Mouse (Mus musculus) stomach, embryonic 16.5 days (tissue): ENCODE measurements around the gene Drd1. TPM values are rescaled to one million over a fixed set of nuclear protein-coding genes. Genes with fewer than 3 reads are reported as not detected.

Source experiments
- ATAC-seq: fragments of 200-750 bp; cut with Nextera tagmentation; 2 replicates; pipeline ENCODE4 v1.8.0; 2017; ENCODE audit warnings: moderate number of reproducible peaks, moderate TSS enrichment; ENCODE audit not compliant: insufficient read depth, low FRiP score
- H3K27ac ChIP-seq: fragments of 300-500 bp; sonication (generic); 2 replicates; pipeline ENCODE4 v1.5.1; 2014; ENCODE audit warnings: low read length
- H3K27me3 ChIP-seq: fragments of 300-500 bp; sonication (generic); 2 replicates; pipeline ENCODE4 v1.6.1; 2014; ENCODE audit warnings: low read length, control low read depth, mixed read lengths; ENCODE audit not compliant: control insufficient read depth, insufficient read depth
- H3K36me3 ChIP-seq: fragments of 300-500 bp; sonication (generic); 2 replicates; pipeline ENCODE4 v1.6.1; 2014; ENCODE audit warnings: low read length; ENCODE audit not compliant: control insufficient read depth, insufficient read depth
- H3K4me1 ChIP-seq: fragments of 300-500 bp; sonication (generic); 2 replicates; pipeline ENCODE4 v1.6.1; 2014; ENCODE audit warnings: low read length, control low read depth, mixed read lengths; ENCODE audit not compliant: control insufficient read depth, insufficient read depth
- H3K4me2 ChIP-seq: fragments of 300-500 bp; sonication (generic); 2 replicates; pipeline ENCODE4 v1.6.1; 2014; ENCODE audit warnings: low read depth, low read length, mixed read lengths
- H3K4me3 ChIP-seq: fragments of 300-500 bp; sonication (generic); replicated peaks from 2 replicates; pipeline ENCODE4 v1.5.1; 2014; ENCODE audit warnings: mild to moderate bottlenecking, low read length
- H3K9ac ChIP-seq: fragments of 300-500 bp; sonication (generic); 2 replicates; pipeline ENCODE4 v1.6.1; 2014; ENCODE audit warnings: low read length
- H3K9me3 ChIP-seq: fragments of 300-500 bp; sonication (generic); replicated peaks from 2 replicates; pipeline ENCODE4 v1.6.1; 2016; ENCODE audit warnings: low read length, control low read depth; ENCODE audit not compliant: control insufficient read depth
- WGBS: fragments of 180-500 bp; shearing (Covaris S2); extraction: QIAGEN DNeasy Blood & Tissue Kit; methylation state at CpG from one replicate; pipeline ENCODE4 v1.1.7; 2014; 5-methylcytosine and 5-hydroxymethylcytosine counted together
- polyA plus RNA-seq: library from polyadenylated mRNA; unstranded; fragments of >200 nt; fragmentation: Nextera tagmentation; extraction: Ambion mirVana; gene quantifications from 2 replicates; pipeline ENCODE4 v1.2.1, GENCODE M21; 2015

The Drd1 gene
- polyA plus RNA-seq, result 0.49 and 0.55 TPM in 2 replicates

DNA sequence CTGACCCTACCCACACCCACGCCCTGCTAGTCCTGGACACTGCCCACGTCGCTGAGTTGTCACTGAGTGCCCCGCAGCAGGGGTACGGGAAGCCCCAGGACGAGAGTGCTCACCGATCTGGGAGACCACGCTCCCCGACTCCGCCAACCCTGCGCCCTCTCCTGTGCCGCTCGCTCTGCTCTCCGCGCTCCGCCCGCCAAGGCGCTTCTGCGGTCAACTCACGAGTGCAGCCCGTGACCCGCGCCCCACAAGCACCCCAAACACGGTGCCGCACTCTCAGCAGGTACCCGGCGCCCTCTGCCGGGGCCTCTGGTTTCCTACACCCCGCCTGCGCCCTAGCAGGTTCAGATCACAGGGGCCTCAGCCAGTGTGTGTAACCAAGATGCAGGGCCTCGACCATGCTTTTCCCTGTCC is at the start of gene Drd1:
Gene Drd1, minus strand, starts transcription at position 258 of the 414 bp plus-strand sequence.
- peak; percentile 58; the same call in 1 of the 2 replicates for ATAC-seq
- under 1% methylated on average over 31 of the region's 31 CpGs for WGBS

GRCm38 (mm10) chr13:54103866-54104265 is 48.4 kb upstream of the Drd1 start:
- H3K36me3 ChIP-seq, result 0 out of 2 replicates have a peak, but pooled peaks cover 4% of the 10 kb centered on the region
- H3K4me2 ChIP-seq, result no peak overlapping the region
- H3K27me3 ChIP-seq, result no peaks in the 10 kb centered on the region
- no peaks in the 10 kb centered on the region for H3K9me3 ChIP-seq
- no peak overlapping the region for H3K4me3 ChIP-seq
- H3K4me1 ChIP-seq, result peaks cover 11% of the 10 kb centered on the region
- no peak overlapping the region for H3K27ac ChIP-seq
- no peak overlapping the region for H3K9ac ChIP-seq
- 81% methylated on average over 10 of the region's 10 CpGs for WGBS
- no peak for ATAC-seq

More for the DNA sequence above, at the start of gene Drd1:
- Histone ChIP-seq H3K27me3 (peaks cover 24% of the 10 kb centered on the region), H3K9me3 (no peaks in the 10 kb centered on the region), H3K4me1 (peaks cover 6% of the 10 kb centered on the region; the same call in 1 of the 2 replicates), H3K9ac (peak within 1 kb of the TSS; percentile 63), H3K4me3 (peak within 1 kb of the TSS; percentile 50), H3K36me3 (no peaks in the 10 kb centered on the region), H3K27ac (no peak within 1 kb of the TSS), H3K4me2 (peak within 1 kb of the TSS; percentile 90)

DNA sequence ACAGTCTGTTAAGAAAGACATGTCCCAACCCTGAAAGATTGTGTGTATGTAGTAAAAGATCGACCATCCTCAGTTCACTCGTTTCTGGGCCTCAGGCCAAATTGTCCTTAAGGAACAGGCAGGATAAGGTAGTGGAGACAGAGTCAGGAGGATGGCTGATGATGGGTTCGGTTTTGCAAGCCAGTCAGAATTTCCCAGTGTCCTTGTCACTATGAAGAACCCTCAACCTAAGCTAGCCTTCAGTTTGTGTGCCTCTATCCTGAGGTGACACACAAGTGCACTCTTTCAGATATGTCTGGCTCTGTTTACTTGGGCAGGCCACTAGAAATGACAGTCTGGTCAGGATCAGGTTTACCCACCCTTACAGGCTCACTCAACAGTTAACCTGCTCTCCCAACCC is 47.8 kb upstream of the Drd1 start:
- H3K4me3 ChIP-seq, result no peak overlapping the region
- H3K27me3 ChIP-seq, result no peaks in the 10 kb centered on the region
- WGBS, result 81% methylated on average over 3 of the region's 3 CpGs
- ATAC-seq, result no peak
- H3K27ac ChIP-seq, result no peak overlapping the region
- peaks cover 11% of the 10 kb centered on the region for H3K4me1 ChIP-seq
- H3K9me3 ChIP-seq, result no peaks in the 10 kb centered on the region
- no peak overlapping the region for H3K9ac ChIP-seq
- H3K36me3 ChIP-seq, result 0 out of 2 replicates have a peak, but pooled peaks cover 4% of the 10 kb centered on the region
- no peak overlapping the region for H3K4me2 ChIP-seq

DNA sequence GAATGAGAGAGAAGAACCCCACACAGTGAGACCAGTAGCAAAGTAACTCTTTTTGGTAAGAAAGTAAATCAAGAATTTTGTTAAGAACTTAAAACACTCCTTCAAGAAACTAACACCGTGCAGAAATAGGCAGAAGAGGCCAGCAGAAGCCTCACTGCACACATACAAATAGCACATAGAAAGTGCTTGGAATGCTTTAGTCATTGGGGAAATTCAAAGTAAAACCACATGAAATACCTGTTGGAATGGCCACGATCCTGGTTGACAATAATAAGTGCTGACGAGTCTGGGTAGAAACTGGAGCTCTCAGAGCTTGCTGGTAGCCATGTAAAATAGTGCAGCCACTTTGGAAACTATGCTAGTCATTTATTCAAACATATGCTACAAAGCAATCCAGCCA is 46.6 kb upstream of the Drd1 start:
- Histone ChIP-seq H3K4me2 (no peak overlapping the region), H3K27me3 (no peaks in the 10 kb centered on the region), H3K9me3 (no peaks in the 10 kb centered on the region), H3K9ac (no peak overlapping the region), H3K27ac (no peak overlapping the region), H3K4me3 (no peak overlapping the region), H3K4me1 (peaks cover 11% of the 10 kb centered on the region), H3K36me3 (no peaks in the 10 kb centered on the region)
- 91% methylated on average over 3 of the region's 3 CpGs for WGBS
- ATAC-seq, result no peak

DNA sequence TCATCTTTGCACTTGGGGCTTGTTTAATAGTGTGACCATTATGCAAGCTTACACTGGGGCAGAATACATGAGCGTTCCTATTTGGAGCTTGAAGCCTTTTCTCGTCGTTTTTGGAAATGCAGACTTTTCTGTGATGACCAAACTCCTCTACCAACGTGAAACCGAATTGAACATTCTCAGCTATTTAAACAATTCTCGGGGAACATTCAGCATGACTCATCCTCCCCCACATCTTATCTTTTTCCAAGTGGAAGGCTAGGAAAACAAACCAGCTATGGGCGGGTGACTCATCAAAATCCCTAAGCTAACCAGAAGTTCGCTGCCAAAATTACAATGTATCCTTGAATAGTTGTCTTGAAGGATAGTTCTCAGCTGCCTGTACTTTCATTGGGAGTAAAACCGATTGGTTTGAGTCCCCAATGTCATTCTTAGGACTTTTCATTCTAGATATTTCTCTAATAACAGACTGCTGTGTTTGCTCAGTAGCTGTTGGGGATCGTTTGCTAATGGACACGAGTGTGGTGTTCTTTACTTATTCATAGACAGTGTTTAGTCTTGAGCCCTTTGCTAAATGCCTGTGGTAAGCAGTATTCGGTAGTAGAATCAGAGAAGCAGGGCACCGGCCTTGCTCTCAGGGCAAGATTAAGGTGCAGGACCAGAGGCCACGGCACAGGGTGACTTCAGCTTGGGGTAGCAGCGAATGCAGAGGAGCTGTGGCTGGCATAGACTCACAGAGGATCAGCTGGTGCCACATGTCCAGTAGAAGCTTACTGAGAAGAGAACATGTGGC is 45.7 kb upstream of the Drd1 start:
- no peak overlapping the region for H3K4me3 ChIP-seq
- no peaks in the 10 kb centered on the region for H3K9me3 ChIP-seq
- H3K36me3 ChIP-seq, result 0 out of 2 replicates have a peak, but pooled peaks cover under 1% of the 10 kb centered on the region
- no peak overlapping the region for H3K4me2 ChIP-seq
- no peaks in the 10 kb centered on the region for H3K27me3 ChIP-seq
- ATAC-seq, result no peak
- peak overlapping the region; percentile 51; the same call in 1 of the 2 replicates for H3K27ac ChIP-seq
- H3K9ac ChIP-seq, result no peak overlapping the region
- WGBS, result 62% methylated on average over 15 of the region's 15 CpGs
- peaks cover 11% of the 10 kb centered on the region for H3K4me1 ChIP-seq

DNA sequence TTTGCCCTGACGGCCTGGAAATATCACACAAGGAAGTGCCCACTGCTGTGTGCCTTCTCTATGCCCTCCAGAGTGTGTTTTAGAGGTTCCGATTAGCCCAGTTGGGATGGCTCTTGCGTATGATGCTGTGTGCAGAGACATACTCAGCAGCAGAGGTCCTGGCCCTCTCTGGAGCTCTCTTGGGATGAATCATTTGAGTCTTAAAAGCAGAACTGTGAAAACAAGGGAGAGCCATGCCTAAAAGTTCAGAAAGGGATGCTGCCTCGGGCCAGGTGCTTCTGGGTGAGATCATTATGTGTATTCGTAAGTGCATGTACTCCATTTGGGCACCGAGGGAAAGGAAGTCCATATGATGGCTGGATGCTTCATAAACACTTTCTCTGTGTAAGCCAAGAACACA is 42.3 kb upstream of the Drd1 start:
- Histone ChIP-seq H3K27ac (no peak overlapping the region), H3K36me3 (peaks cover 13% of the 10 kb centered on the region; the same call in 1 of the 2 replicates), H3K9me3 (no peaks in the 10 kb centered on the region), H3K4me3 (no peak overlapping the region), H3K4me2 (no peak overlapping the region), H3K27me3 (no peaks in the 10 kb centered on the region), H3K4me1 (peaks cover 11% of the 10 kb centered on the region), H3K9ac (no peak overlapping the region)
- WGBS, result 90% methylated on average over 6 of the region's 6 CpGs
- ATAC-seq, result no peak

DNA sequence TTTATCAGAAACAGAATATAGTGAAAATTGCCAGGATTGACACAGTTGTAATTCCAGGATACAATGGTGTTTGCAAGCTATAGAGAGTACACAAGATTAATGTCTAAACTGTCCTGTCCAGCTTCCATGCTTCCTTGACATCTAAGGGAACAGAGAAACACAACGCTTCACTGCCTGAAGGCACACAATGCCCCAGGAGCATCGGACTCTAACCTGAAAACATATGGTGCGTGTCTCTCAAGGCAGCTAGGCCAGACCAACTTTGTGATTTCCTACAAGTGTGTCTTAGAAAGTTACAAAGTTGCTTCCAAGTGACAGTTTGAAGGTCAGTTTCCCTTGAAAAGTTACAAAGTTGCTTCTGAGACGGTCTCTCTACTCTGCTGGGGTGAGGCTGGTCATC is 41.7 kb upstream of the Drd1 start:
- no peak for ATAC-seq
- H3K27me3 ChIP-seq, result no peaks in the 10 kb centered on the region
- WGBS, result 94% methylated on average over 4 of the region's 4 CpGs
- H3K4me1 ChIP-seq, result peaks cover 11% of the 10 kb centered on the region
- H3K9ac ChIP-seq, result no peak overlapping the region
- no peak overlapping the region for H3K27ac ChIP-seq
- H3K4me3 ChIP-seq, result no peak overlapping the region
- H3K36me3 ChIP-seq, result peaks cover 13% of the 10 kb centered on the region; the same call in 1 of the 2 replicates
- no peak overlapping the region for H3K4me2 ChIP-seq
- H3K9me3 ChIP-seq, result no peaks in the 10 kb centered on the region

GRCm38 (mm10) chr13:54095721-54096120 is 40.2 kb upstream of the Drd1 start:
- Histone ChIP-seq H3K4me1 (peaks cover 3% of the 10 kb centered on the region), H3K36me3 (peaks cover 19% of the 10 kb centered on the region; the same call in 1 of the 2 replicates), H3K4me2 (no peak overlapping the region), H3K27me3 (no peaks in the 10 kb centered on the region), H3K4me3 (no peak overlapping the region), H3K9ac (no peak overlapping the region), H3K27ac (no peak overlapping the region), H3K9me3 (no peaks in the 10 kb centered on the region)
- no peak for ATAC-seq
- 85% methylated on average over 8 of the region's 8 CpGs for WGBS

GRCm38 (mm10) chr13:54094963-54095362 is 39.5 kb upstream of the Drd1 start:
- Histone ChIP-seq H3K9ac (no peak overlapping the region), H3K4me1 (no peaks in the 10 kb centered on the region), H3K4me3 (no peak overlapping the region), H3K27me3 (no peaks in the 10 kb centered on the region), H3K36me3 (peaks cover 19% of the 10 kb centered on the region; the same call in 1 of the 2 replicates), H3K27ac (no peak overlapping the region), H3K9me3 (no peaks in the 10 kb centered on the region), H3K4me2 (no peak overlapping the region)
- no peak for ATAC-seq
- 70% methylated on average over 6 of the region's 6 CpGs for WGBS
